Mouse (Mus musculus) adipocyte (in vitro differentiated cells): Measurements from ENCODE around the gene Farsa.
"Not testable (repeated sequence)": the region's sequence is repeated elsewhere in the genome, so short reads cannot be mapped to it uniquely, and the experiment has no call there.

ENCODE experiments used
- DNase-seq: peaks from one replicate; pipeline ENCODE4 v3.0.0-alpha.2; 2016; ENCODE audit warnings: low spot score

Gene Farsa

GRCm38 (mm10) chr8:84856864-84857441 lies at the start of gene Farsa:
TSS of gene Farsa (plus strand) at chr8:84856989.
- peak; percentile 97 for DNase-seq

GRCm38 (mm10) chr8:84809109-84809940 lies 47.5 kb upstream of the Farsa start:
- DNase-seq: no peak

GRCm38 (mm10) chr8:84809941-84810280 lies 46.9 kb upstream of the Farsa start:
- no peak for DNase-seq

GRCm38 (mm10) chr8:84810896-84811295 lies 45.9 kb upstream of the Farsa start:
- peak; percentile 82 for DNase-seq

GRCm38 (mm10) chr8:84811303-84811702 lies 45.5 kb upstream of the Farsa start:
- no peak for DNase-seq

- DNase-seq: peak; percentile 91
These were observed 43.7 kb upstream of the Farsa start for GRCm38 (mm10) chr8:84813059-84813458.

GRCm38 (mm10) chr8:84813830-84814229 lies 43.0 kb upstream of the Farsa start:
- no peak for DNase-seq

- DNase-seq: no peak
These were observed 42.6 kb upstream of the Farsa start for GRCm38 (mm10) chr8:84814240-84814554.

GRCm38 (mm10) chr8:84814555-84815441 lies 42.0 kb upstream of the Farsa start:
- DNase-seq: no peak

- DNase-seq: peak; percentile 96
These were observed 41.2 kb upstream of the Farsa start for GRCm38 (mm10) chr8:84815547-84815946.

GRCm38 (mm10) chr8:84816117-84816516 lies 40.7 kb upstream of the Farsa start:
- no peak for DNase-seq

GRCm38 (mm10) chr8:84822723-84823122 lies 34.1 kb upstream of the Farsa start, which contains the start of gene Dand5:
TSS of gene Dand5 (minus strand) at chr8:84822823.
- DNase-seq: no peak

GRCm38 (mm10) chr8:84823653-84824052 lies 33.1 kb upstream of the Farsa start:
- peak; percentile 69 for DNase-seq

GRCm38 (mm10) chr8:84825636-84826035 lies 31.2 kb upstream of the Farsa start:
- no peak for DNase-seq

- not testable (repeated sequence) for DNase-seq
These were observed 30.3 kb upstream of the Farsa start for GRCm38 (mm10) chr8:84826518-84826917.

- peak; percentile 75 for DNase-seq
These were observed 25.3 kb upstream of the Farsa start, which contains the start of gene Gadd45gip1 for GRCm38 (mm10) chr8:84831490-84831889. TSS of gene Gadd45gip1 (plus strand) at chr8:84831522.

- peak; percentile 78 for DNase-seq
These were observed 24.6 kb upstream of the Farsa start for GRCm38 (mm10) chr8:84832034-84832717.

GRCm38 (mm10) chr8:84832759-84833742 lies 23.7 kb upstream of the Farsa start:
- DNase-seq: no peak

- DNase-seq: no peak
These were observed 22.6 kb upstream of the Farsa start for GRCm38 (mm10) chr8:84834002-84834865.
